Mouse (Mus musculus) adrenal gland, postnatal 14 days (tissue): ENCODE measurements at regions not wholly inside any gene's neighbourhood (a gene's known extent, or its start where the extent isn't known, plus 50 kb on each side); places are given as distances from the start of the nearest gene placed in this dataset.

Experiments used
- DNase-seq: peaks from one replicate; pipeline ENCODE4 v3.0.0; 2021; ENCODE audit warnings: mixed read lengths

- DNase-seq = no peak
These were observed 452.1 kb upstream of the Cntn6 start for GRCm38 (mm10) chr6:104040450-104040849.

- DNase-seq = no peak
These were observed 436.6 kb upstream of the Cntn6 start for GRCm38 (mm10) chr6:104055996-104056395.

GRCm38 (mm10) chr6:104061692-104062263 is 430.8 kb upstream of the Cntn6 start:
- DNase-seq = no peak

- DNase-seq = no peak
These were observed 412.0 kb upstream of the Cntn6 start for GRCm38 (mm10) chr6:104080581-104080980.

GRCm38 (mm10) chr6:104082242-104082641 is 410.3 kb upstream of the Cntn6 start:
- no peak for DNase-seq

- no peak for DNase-seq
These were observed 384.2 kb upstream of the Cntn6 start for GRCm38 (mm10) chr6:104108386-104108785.
